Mouse (Mus musculus): ENCODE measurements around the gene Iffo2. TPM values are rescaled to one million over a fixed set of nuclear protein-coding genes. Genes with fewer than 3 reads are reported as not detected.
A peak's percentile ranks its signal among the peaks of the same experiment; 100 is the strongest.

Gene Iffo2
- total RNA-seq, 1 experiment from 2014 or later, result 3.9 TPM

- ATAC-seq (replicated peaks in 1 of 2; ENCODE audit: insufficient read depth in 1 of 2, low FRiP score in 2 of 2, low TSS enrichment in 1 of 2, low read depth in 1 of 2, poor library complexity in 2 of 2, severe bottlenecking in 2 of 2), result peak; percentile 49 to 51; a peak in 3 of 4 replicates
Measured at GRCm38 (mm10) chr4:139640775-139641174, 110.4 kb downstream of the Iffo2 start.

- ATAC-seq (replicated peaks in 1 of 2; ENCODE audit: insufficient read depth in 1 of 2, low FRiP score in 2 of 2, low TSS enrichment in 1 of 2, low read depth in 1 of 2, poor library complexity in 2 of 2, severe bottlenecking in 2 of 2), result no peak
Measured at GRCm38 (mm10) chr4:139641829-139642425, 111.6 kb downstream of the Iffo2 start.

- peak; percentile 43 to 63 for ATAC-seq (replicated peaks in 1 of 2; ENCODE audit: insufficient read depth in 1 of 2, low FRiP score in 2 of 2, low TSS enrichment in 1 of 2, low read depth in 1 of 2, poor library complexity in 2 of 2, severe bottlenecking in 2 of 2)
Measured at GRCm38 (mm10) chr4:139643972-139644371, 113.6 kb downstream of the Iffo2 start.

GRCm38 (mm10) chr4:139646916-139647315 lies 116.6 kb downstream of the Iffo2 start:
- ATAC-seq (replicated peaks in 1 of 2; ENCODE audit: insufficient read depth in 1 of 2, low FRiP score in 2 of 2, low TSS enrichment in 1 of 2, low read depth in 1 of 2, poor library complexity in 2 of 2, severe bottlenecking in 2 of 2), result no peak

- ATAC-seq (replicated peaks in 1 of 2; ENCODE audit: insufficient read depth in 1 of 2, low FRiP score in 2 of 2, low TSS enrichment in 1 of 2, low read depth in 1 of 2, poor library complexity in 2 of 2, severe bottlenecking in 2 of 2), result no peak
Measured at GRCm38 (mm10) chr4:139650086-139650743, 119.9 kb downstream of the Iffo2 start.

GRCm38 (mm10) chr4:139650907-139651306 lies 120.6 kb downstream of the Iffo2 start:
- peak; percentile 19 to 59 for ATAC-seq (replicated peaks in 1 of 2; ENCODE audit: insufficient read depth in 1 of 2, low FRiP score in 2 of 2, low TSS enrichment in 1 of 2, low read depth in 1 of 2, poor library complexity in 2 of 2, severe bottlenecking in 2 of 2)

- ATAC-seq (replicated peaks in 1 of 2; ENCODE audit: insufficient read depth in 1 of 2, low FRiP score in 2 of 2, low TSS enrichment in 1 of 2, low read depth in 1 of 2, poor library complexity in 2 of 2, severe bottlenecking in 2 of 2), result no peak
Measured at GRCm38 (mm10) chr4:139653238-139653637, 122.9 kb downstream of the Iffo2 start, which contains the start of gene Tas1r2. TSS of gene Tas1r2 (plus strand) at chr4:139653538.

- no peak for ATAC-seq (replicated peaks in 1 of 2; ENCODE audit: insufficient read depth in 1 of 2, low FRiP score in 2 of 2, low TSS enrichment in 1 of 2, low read depth in 1 of 2, poor library complexity in 2 of 2, severe bottlenecking in 2 of 2)
Measured at GRCm38 (mm10) chr4:139661897-139662296, 131.5 kb downstream of the Iffo2 start.

GRCm38 (mm10) chr4:139667632-139668031 lies 137.3 kb downstream of the Iffo2 start:
- no peak for ATAC-seq (replicated peaks in 1 of 2; ENCODE audit: insufficient read depth in 1 of 2, low FRiP score in 2 of 2, low TSS enrichment in 1 of 2, low read depth in 1 of 2, poor library complexity in 2 of 2, severe bottlenecking in 2 of 2)

- ATAC-seq (replicated peaks in 1 of 2; ENCODE audit: insufficient read depth in 1 of 2, low FRiP score in 2 of 2, low TSS enrichment in 1 of 2, low read depth in 1 of 2, poor library complexity in 2 of 2, severe bottlenecking in 2 of 2), result peak; percentile 73 to 82; a peak in 3 of 4 replicates
Measured at GRCm38 (mm10) chr4:139669847-139670246, 139.5 kb downstream of the Iffo2 start.

Other genes starting within 250 kb of the Iffo2 start
- gene Pqlc2, start 219.8 kb upstream of the Iffo2 start, total RNA-seq (2017), result 0.94 TPM in 1 of 2 replicates, not detected in the other
- 7.9 and 16.1 TPM in 2 replicates for gene Akr7a5, start 219.8 kb upstream of the Iffo2 start, total RNA-seq (2017)
- 47.8 and 56.2 TPM in 2 replicates for gene Mrto4, start 178.0 kb upstream of the Iffo2 start, total RNA-seq (2017)
- gene Emc1, start 178.0 kb upstream of the Iffo2 start, total RNA-seq (2017), result 31.6 and 35.0 TPM in 2 replicates
- gene Ubr4, start 177.9 kb upstream of the Iffo2 start, total RNA-seq (2017), result 72.9 and 77.5 TPM in 2 replicates
- not detected in 2 replicates for gene Gm21969, start 72.6 kb downstream of the Iffo2 start, total RNA-seq (2017)
- 5.7 and 9.9 TPM in 2 replicates for gene Aldh4a1, start 92.3 kb downstream of the Iffo2 start, total RNA-seq (2017)
- not detected in 2 replicates for gene Tas1r2, start 123.0 kb downstream of the Iffo2 start, total RNA-seq (2017)

All from hematopoietic stem cell, adult 5-6 weeks (primary cell).